11 mouse cellular contexts compared by ENCODE assay signal in the genomic region with DNA sequence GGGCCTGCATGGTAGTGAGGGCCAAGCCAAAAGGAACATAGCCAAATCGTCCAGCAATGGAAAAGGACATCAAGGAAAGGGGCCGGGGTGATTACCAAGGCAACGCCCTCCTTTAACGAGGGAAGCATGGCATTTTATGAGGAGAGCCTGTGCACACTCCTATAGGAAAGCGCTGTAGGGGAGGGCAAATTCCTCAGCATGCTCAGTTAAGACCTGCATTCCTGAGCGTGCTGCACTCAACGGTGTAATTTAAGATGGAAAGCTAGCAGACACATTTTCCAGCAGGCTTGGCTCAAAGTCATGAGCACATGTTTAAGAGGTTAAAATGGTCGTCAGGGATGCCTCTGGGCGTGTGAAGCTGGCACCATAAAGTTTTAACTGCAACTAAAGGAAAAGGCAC. TPM values are rescaled to one million over a fixed set of nuclear protein-coding genes. Genes with fewer than 3 reads are reported as not detected.
A peak's percentile ranks its signal among the peaks of the same experiment; 100 is the strongest.
DNase-seq lines count a peak whose midpoint lies in the region; ATAC-seq and TF ChIP-seq lines count a peak whose summit lies in the region.
"Had no signal": no experiment of that assay in that cellular context is flagged by ENCODE, and none has a peak within 500 bp of the region (broad histone marks: within the 10 kb centered on the region; RNA-seq: fewer than 3 reads in every experiment).

No protein-coding gene starts in this region.

- no peaks in the 10 kb centered on the region for H3K27me3 ChIP-seq in heart, postnatal 0 days (ENCODE audit: control insufficient read depth, insufficient read depth, low read length)
- H3K27me3 ChIP-seq in forebrain, embryonic 12.5 days = no peaks in the 10 kb centered on the region
- H3K27me3 ChIP-seq in kidney, embryonic 16.5 days (ENCODE audit: insufficient read depth, low read length) = no peaks in the 10 kb centered on the region
- H3K27me3 ChIP-seq in neural tube, embryonic 14.5 days (ENCODE audit: control insufficient read depth, insufficient read depth, low read length) = no peaks in the 10 kb centered on the region
- H3K27me3 ChIP-seq: liver, embryonic 15.5 days had no signal

- H3K4me1 ChIP-seq in heart, postnatal 0 days (ENCODE audit: control insufficient read depth, insufficient read depth) = peaks cover 13% of the 10 kb centered on the region; the same call in 1 of the 2 replicates
- H3K4me1 ChIP-seq in forebrain, embryonic 12.5 days = 0 out of 2 replicates have a peak, but pooled peaks cover 8% of the 10 kb centered on the region
- peaks cover 13% of the 10 kb centered on the region for H3K4me1 ChIP-seq in kidney, embryonic 16.5 days (ENCODE audit: insufficient read depth, low read length)
- peaks cover 5% of the 10 kb centered on the region; the same call in 1 of the 2 replicates for H3K4me1 ChIP-seq in neural tube, embryonic 14.5 days (ENCODE audit: control insufficient read depth, insufficient read depth, low read length)

- no peak for TF ChIP-seq EP300 in heart, postnatal 0 days (IDR thresholded peaks at IDR 0.05; ENCODE audit: low read depth)

- peak; percentile 64 for DNase-seq in heart, postnatal 0 days (ENCODE audit: low spot score)
- no peak for DNase-seq in heart, postnatal 36 days
- no peak for DNase-seq in spleen, postnatal 14 days (ENCODE audit: low spot score in 2 of 2)
- DNase-seq: cerebellum, postnatal 14 days had no signal

- no peak overlapping the region for H3K9ac ChIP-seq in heart, postnatal 0 days (replicated peaks; ENCODE audit: low read depth, low read length)
- no peak overlapping the region for H3K9ac ChIP-seq in forebrain, embryonic 12.5 days
- no peak overlapping the region for H3K9ac ChIP-seq in kidney, embryonic 16.5 days (replicated peaks; ENCODE audit: low read length)
- no peak overlapping the region for H3K9ac ChIP-seq in neural tube, embryonic 14.5 days (replicated peaks; ENCODE audit: low read depth, low read length)
- H3K9ac ChIP-seq: liver, embryonic 15.5 days had no signal

- peak overlapping the region; percentile 2; the same call in 1 of the 2 replicates for H3K27ac ChIP-seq in heart, postnatal 0 days (ENCODE audit: low read depth)
- H3K27ac ChIP-seq in forebrain, embryonic 12.5 days = 0 out of 2 replicates have a peak overlapping the region, but pooled peaks have one; percentile 13
- peak overlapping the region; percentile 54 for H3K27ac ChIP-seq in kidney, embryonic 16.5 days (ENCODE audit: low read length)
- H3K27ac ChIP-seq in neural tube, embryonic 14.5 days (ENCODE audit: low read depth, low read length) = no peak overlapping the region
- H3K27ac ChIP-seq: liver, embryonic 15.5 days had no signal

- no peak overlapping the region for H3K4me2 ChIP-seq in heart, postnatal 0 days (ENCODE audit: low read depth, low read length)
- H3K4me2 ChIP-seq in forebrain, embryonic 12.5 days = no peak overlapping the region
- no peak overlapping the region; the same call in 1 of the 2 replicates for H3K4me2 ChIP-seq in kidney, embryonic 16.5 days (replicated peaks; ENCODE audit: low read depth, low read length)
- no peak overlapping the region for H3K4me2 ChIP-seq in neural tube, embryonic 14.5 days (ENCODE audit: low read depth, low read length)
- H3K4me2 ChIP-seq: liver, embryonic 15.5 days had no signal

- no peaks in the 10 kb centered on the region for H3K36me3 ChIP-seq in heart, postnatal 0 days (replicated peaks; ENCODE audit: control insufficient read depth, insufficient read depth, low read length)
- H3K36me3 ChIP-seq in forebrain, embryonic 12.5 days (replicated peaks) = no peaks in the 10 kb centered on the region
- no peaks in the 10 kb centered on the region for H3K36me3 ChIP-seq in kidney, embryonic 16.5 days (ENCODE audit: insufficient read depth, low read length)
- H3K36me3 ChIP-seq in neural tube, embryonic 14.5 days (ENCODE audit: control insufficient read depth, insufficient read depth, low read length) = no peaks in the 10 kb centered on the region
- H3K36me3 ChIP-seq: liver, embryonic 15.5 days had no signal

- no peak overlapping the region for H3K4me3 ChIP-seq in heart, postnatal 0 days (ENCODE audit: low read depth, low read length)
- no peak overlapping the region for H3K4me3 ChIP-seq in forebrain, embryonic 12.5 days (replicated peaks)
- no peak overlapping the region for H3K4me3 ChIP-seq in kidney, embryonic 16.5 days (ENCODE audit: low read length)
- H3K4me3 ChIP-seq in neural tube, embryonic 14.5 days (ENCODE audit: low read depth, low read length) = no peak overlapping the region
- H3K4me3 ChIP-seq: liver, embryonic 15.5 days had no signal

- intact Hi-C loops in heart, postnatal 36 days (cut with DNase I) = loop anchor here (5.0 kb wide), 1 partner anchor 42 kb away; no protein-coding TSS in a partner anchor

- no peaks in the 10 kb centered on the region for H3K9me3 ChIP-seq in heart, postnatal 0 days (replicated peaks; ENCODE audit: control insufficient read depth, low read length)
- no peaks in the 10 kb centered on the region for H3K9me3 ChIP-seq in forebrain, embryonic 12.5 days
- no peaks in the 10 kb centered on the region for H3K9me3 ChIP-seq in kidney, embryonic 16.5 days (ENCODE audit: low read length)
- no peaks in the 10 kb centered on the region for H3K9me3 ChIP-seq in neural tube, embryonic 14.5 days (ENCODE audit: control insufficient read depth, low read length)
- H3K9me3 ChIP-seq: liver, embryonic 15.5 days had no signal

- 27% methylated on average over 9 of the region's 9 CpGs for WGBS in heart, postnatal 0 days
- WGBS in forebrain, embryonic 12.5 days = 24% methylated on average over 9 of the region's 9 CpGs
- 5% methylated on average over 9 of the region's 9 CpGs for WGBS in kidney, embryonic 16.5 days
- WGBS in neural tube, embryonic 14.5 days = 8% methylated on average over 9 of the region's 9 CpGs

- no peak for TF ChIP-seq CTCF in heart, postnatal 0 days (IDR thresholded peaks at IDR 0.05; ENCODE audit: low read depth)

- ATAC-seq in heart, postnatal 0 days (ENCODE audit: insufficient read depth, low read depth) = peak; percentile 69
- peak; percentile 67; the same call in 1 of the 2 replicates for ATAC-seq in forebrain, embryonic 12.5 days (ENCODE audit: low FRiP score)
- peak; percentile 92 for ATAC-seq in kidney, embryonic 16.5 days (ENCODE audit: low FRiP score, low TSS enrichment)
- ATAC-seq in neural tube, embryonic 14.5 days (ENCODE audit: low read depth) = peak; percentile 94
- no peak for ATAC-seq in monocyte, adult 5-6 weeks (replicated peaks; ENCODE audit: insufficient number of reproducible peaks, low FRiP score, low TSS enrichment, poor library complexity, severe bottlenecking)
- ATAC-seq in inflammation-experienced regulatory T-cells, adult 6 months = no peak

RNA-seq across cellular contexts. Expression of a gene that starts 56.6 kb away (rescaled TPM):
- not detected in 2 replicates for total RNA-seq in heart, postnatal 0 days (2014; rRNA removed; ENCODE audit: low replicate concordance)
- not detected in 2 replicates for polyA plus RNA-seq in heart, postnatal 0 days (2015; fragmentation: Nextera tagmentation; extraction: Ambion mirVana)
- total RNA-seq in heart, postnatal 36 days (2021) = not detected
- polyA plus RNA-seq in forebrain, embryonic 12.5 days (2016; fragmentation: Nextera tagmentation; extraction: Ambion mirVana) = not detected in 2 replicates
- 1.8 TPM in 1 of 2 replicates, not detected in the other for polyA plus RNA-seq in kidney, embryonic 16.5 days (2015; fragmentation: Nextera tagmentation; extraction: Ambion mirVana)
- not detected in 2 replicates for polyA plus RNA-seq in neural tube, embryonic 14.5 days (2014; fragmentation: Nextera tagmentation; extraction: Ambion mirVana)
- not detected in 3 replicates for total RNA-seq in monocyte, adult 5-6 weeks (2017)
- polyA plus RNA-seq in inflammation-experienced regulatory T-cells, adult 6 months (2017; shearing (Covaris generic)) = not detected
- total RNA-seq: ES-E14 had no signal
- polyA plus RNA-seq: liver, embryonic 15.5 days had no signal

Comparison
In these comparisons a context has a peak if more than half of its experiments do, and no peak if none do; other contexts are left out.
1. ATAC-seq: peak in heart, postnatal 0 days (single experiment), forebrain, embryonic 12.5 days (single experiment), kidney, embryonic 16.5 days (single experiment) and neural tube, embryonic 14.5 days (single experiment); none in monocyte, adult 5-6 weeks (single experiment) and inflammation-experienced regulatory T-cells, adult 6 months (single experiment).